ENCODE assay signal across 8 mouse cellular contexts in the genomic region with DNA sequence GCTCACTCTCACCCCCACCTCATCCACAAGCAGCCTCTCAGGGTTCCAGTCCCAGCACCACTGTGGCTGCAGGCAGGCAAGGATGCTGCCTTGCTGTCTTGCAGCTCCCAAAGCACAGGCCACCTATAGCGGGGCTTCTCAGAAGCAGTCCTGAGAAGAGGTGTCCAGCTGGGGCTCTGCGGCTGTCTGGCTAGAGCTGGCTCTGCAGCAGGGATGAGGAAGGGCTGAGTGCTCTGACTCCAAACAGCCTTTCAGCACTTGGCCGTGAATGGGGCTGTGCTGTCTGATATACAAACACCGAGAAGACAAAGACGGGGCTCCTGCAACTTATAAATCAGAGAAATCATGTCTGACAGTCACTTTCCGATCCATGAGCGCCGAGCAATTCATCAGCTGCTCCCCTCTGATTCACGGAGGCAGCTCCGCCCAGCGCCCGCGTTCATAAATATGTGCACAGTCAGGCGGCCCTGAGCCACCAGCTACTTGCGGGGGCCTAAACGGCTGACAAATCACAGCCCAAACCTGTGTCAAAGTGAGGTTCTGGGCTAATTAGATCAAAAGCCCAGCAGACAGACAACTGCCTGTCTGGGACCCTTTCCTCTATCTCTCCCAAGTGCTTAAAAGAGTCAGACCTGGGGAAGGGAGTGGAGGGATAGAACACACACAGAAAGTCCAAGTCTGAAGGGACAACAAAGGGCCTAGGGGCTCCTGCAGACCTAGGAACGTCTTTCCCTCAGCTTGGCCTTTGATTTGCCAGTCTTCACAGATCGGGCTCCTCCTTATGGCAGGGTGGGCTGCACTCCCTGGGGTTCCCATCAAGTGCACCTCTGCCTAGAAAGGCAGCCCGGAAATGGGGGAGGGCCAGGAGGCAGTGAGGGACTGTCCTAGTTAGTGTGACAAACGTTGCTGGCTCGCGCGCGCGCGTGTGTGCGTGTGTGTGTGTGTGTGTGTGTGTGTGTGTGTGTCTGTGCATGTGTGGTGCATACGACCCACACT.
DNase-seq lines count a peak whose midpoint lies in the region; ATAC-seq and TF ChIP-seq lines count a peak whose summit lies in the region.

No protein-coding gene starts in this region.

- peak overlapping the region; percentile 19; the same call in 1 of the 2 replicates for H3K4me3 ChIP-seq in kidney, embryonic 16.5 days (ENCODE audit: low read length)
- no peak overlapping the region for H3K4me3 ChIP-seq in embryonic facial prominence, embryonic 15.5 days (replicated peaks)
- no peak overlapping the region for H3K4me3 ChIP-seq in intestine, postnatal 0 days (ENCODE audit: low read depth, low read length)

- H3K9me3 ChIP-seq in kidney, embryonic 16.5 days (ENCODE audit: low read length), result no peaks in the 10 kb centered on the region
- H3K9me3 ChIP-seq in embryonic facial prominence, embryonic 15.5 days (replicated peaks), result no peaks in the 10 kb centered on the region
- no peaks in the 10 kb centered on the region for H3K9me3 ChIP-seq in intestine, postnatal 0 days (ENCODE audit: control insufficient read depth)

- H3K4me2 ChIP-seq in kidney, embryonic 16.5 days (replicated peaks; ENCODE audit: low read depth, low read length), result peak overlapping the region; percentile 47
- H3K4me2 ChIP-seq in embryonic facial prominence, embryonic 15.5 days (replicated peaks), result 0 out of 2 replicates have a peak overlapping the region, but pooled peaks have one; percentile 17
- peak overlapping the region; percentile 32 for H3K4me2 ChIP-seq in intestine, postnatal 0 days (replicated peaks; ENCODE audit: low read depth)

- peaks cover 5% of the 10 kb centered on the region for H3K36me3 ChIP-seq in kidney, embryonic 16.5 days (ENCODE audit: insufficient read depth, low read length)
- H3K36me3 ChIP-seq in embryonic facial prominence, embryonic 15.5 days, result no peaks in the 10 kb centered on the region
- H3K36me3 ChIP-seq in intestine, postnatal 0 days (ENCODE audit: control insufficient read depth, insufficient read depth), result no peaks in the 10 kb centered on the region

- no peak for ATAC-seq in kidney, embryonic 16.5 days (ENCODE audit: low FRiP score, low TSS enrichment)
- ATAC-seq in embryonic facial prominence, embryonic 15.5 days (ENCODE audit: insufficient number of reproducible peaks, low FRiP score, low TSS enrichment, low read depth), result no peak
- ATAC-seq in intestine, postnatal 0 days, result no peak

- DNase-seq in kidney, adult 9 months, result no peak
- DNase-seq in adrenal gland, adult 2 months, result peak; percentile 78
- peak; percentile 76 for DNase-seq in retina, postnatal 1 day
- DNase-seq in left cerebral cortex, adult 8-10 months (ENCODE audit: low spot score in 2 of 2), result no peak
- DNase-seq in frontal cortex, postnatal 25 days (ENCODE audit: low spot score in 2 of 2), result no peak

- peaks cover 29% of the 10 kb centered on the region for H3K4me1 ChIP-seq in kidney, embryonic 16.5 days (ENCODE audit: insufficient read depth, low read length)
- H3K4me1 ChIP-seq in embryonic facial prominence, embryonic 15.5 days, result peaks cover 43% of the 10 kb centered on the region
- H3K4me1 ChIP-seq in intestine, postnatal 0 days (replicated peaks; ENCODE audit: control insufficient read depth, insufficient read depth, low read length), result 0 out of 2 replicates have a peak, but pooled peaks cover 3% of the 10 kb centered on the region

- no peaks in the 10 kb centered on the region for H3K27me3 ChIP-seq in kidney, embryonic 16.5 days (ENCODE audit: insufficient read depth, low read length)
- no peaks in the 10 kb centered on the region for H3K27me3 ChIP-seq in embryonic facial prominence, embryonic 15.5 days
- H3K27me3 ChIP-seq in intestine, postnatal 0 days (replicated peaks; ENCODE audit: control insufficient read depth, insufficient read depth, low read length), result no peaks in the 10 kb centered on the region

- peak overlapping the region; percentile 42 for H3K9ac ChIP-seq in kidney, embryonic 16.5 days (replicated peaks; ENCODE audit: low read length)
- no peak overlapping the region for H3K9ac ChIP-seq in embryonic facial prominence, embryonic 15.5 days
- no peak overlapping the region for H3K9ac ChIP-seq in intestine, postnatal 0 days (ENCODE audit: low read depth, low read length)

- no peak overlapping the region for H3K27ac ChIP-seq in kidney, embryonic 16.5 days (ENCODE audit: low read length)
- H3K27ac ChIP-seq in embryonic facial prominence, embryonic 15.5 days (replicated peaks), result no peak overlapping the region
- H3K27ac ChIP-seq in intestine, postnatal 0 days (ENCODE audit: low read depth, low read length), result no peak overlapping the region

- TF ChIP-seq CTCF in intestine, postnatal 0 days (IDR thresholded peaks at IDR 0.05; ENCODE audit: low read depth), result no peak

- 9% methylated on average over 28 of the region's 28 CpGs for WGBS in kidney, embryonic 16.5 days
- WGBS in embryonic facial prominence, embryonic 15.5 days, result 25% methylated on average over 28 of the region's 28 CpGs
- 34% methylated on average over 28 of the region's 28 CpGs for WGBS in intestine, postnatal 0 days

Comparison
In these comparisons a context has a peak if more than half of its experiments do, and no peak if none do; other contexts are left out.
1. DNase-seq: peak in adrenal gland, adult 2 months (single experiment) and retina, postnatal 1 day (single experiment); none in kidney, adult 9 months (single experiment), left cerebral cortex, adult 8-10 months (0 of 2) and frontal cortex, postnatal 25 days (0 of 2).
2. Peak in every context shown above with its lines, with median percentiles within 50 percentile points of each other: H3K4me2 ChIP-seq.